7 mouse cellular contexts compared by ENCODE assay signal in genomic region chr2:181581402-181582120, GRCm38 (mm10). TPM values are rescaled to one million over a fixed set of nuclear protein-coding genes. Genes with fewer than 3 reads are reported as not detected.
A peak's percentile ranks its signal among the peaks of the same experiment; 100 is the strongest.
DNase-seq lines count a peak whose midpoint lies in the region; ATAC-seq lines count a peak whose summit lies in the region.

No protein-coding gene starts in this region.

- no peaks in the 10 kb centered on the region for H3K9me3 ChIP-seq in embryonic facial prominence, embryonic 10.5 days
- H3K9me3 ChIP-seq in intestine, embryonic 16.5 days (ENCODE audit: control insufficient read depth, low read length), result no peaks in the 10 kb centered on the region

- peaks cover 30% of the 10 kb centered on the region for H3K4me1 ChIP-seq in embryonic facial prominence, embryonic 10.5 days
- peaks cover 22% of the 10 kb centered on the region for H3K4me1 ChIP-seq in intestine, embryonic 16.5 days (ENCODE audit: control insufficient read depth, insufficient read depth, low read length)

- peak overlapping the region; percentile 90 for H3K9ac ChIP-seq in intestine, embryonic 16.5 days (ENCODE audit: low read depth, low read length)

- peak overlapping the region; percentile 92 for H3K27ac ChIP-seq in embryonic facial prominence, embryonic 10.5 days (replicated peaks)
- H3K27ac ChIP-seq in intestine, embryonic 16.5 days (ENCODE audit: low read length), result peak overlapping the region; percentile 97

- H3K27me3 ChIP-seq in embryonic facial prominence, embryonic 10.5 days (replicated peaks; ENCODE audit: low read depth, poor library complexity, severe bottlenecking), result no peaks in the 10 kb centered on the region
- no peaks in the 10 kb centered on the region for H3K27me3 ChIP-seq in intestine, embryonic 16.5 days (replicated peaks; ENCODE audit: control insufficient read depth, insufficient read depth, low read length)

- under 1% methylated on average over 49 of the region's 49 CpGs for WGBS in embryonic facial prominence, embryonic 10.5 days
- under 1% methylated on average over 49 of the region's 49 CpGs for WGBS in intestine, embryonic 16.5 days

- peak; percentile 94 for DNase-seq in adrenal gland, postnatal 14 days
- DNase-seq in embryonic facial prominence, embryonic 10.5 days (ENCODE audit: low spot score), result peak; percentile 86
- DNase-seq in gastrocnemius, postnatal 4 days (ENCODE audit: low spot score in 2 of 2), result peak; percentile 78 to 88
- DNase-seq in left cerebral cortex, postnatal 25 days (ENCODE audit: low spot score in 2 of 2), result peak; percentile 88 to 90
- peak; percentile 87 for DNase-seq in right cerebral cortex, postnatal 25 days

- peak overlapping the region; percentile 86 for H3K4me2 ChIP-seq in intestine, embryonic 16.5 days (ENCODE audit: low read depth, low read length)

- intact Hi-C loops in left cerebral cortex, postnatal 25 days (cut with DNase I), result loop anchor here (1.0 to 5.0 kb wide), 3 partner anchors 61 to 189 kb away; partner anchors contain the start of gene Dnajc5

- ATAC-seq in intestine, embryonic 16.5 days, result peak; percentile 87
- ATAC-seq in megakaryocyte-erythroid progenitor cell, adult 5-6 weeks (replicated peaks; ENCODE audit: low FRiP score, low TSS enrichment, poor library complexity, severe bottlenecking), result peak; percentile 50

- peak overlapping the region; percentile 84 for H3K4me3 ChIP-seq in embryonic facial prominence, embryonic 10.5 days
- peak overlapping the region; percentile 80 for H3K4me3 ChIP-seq in intestine, embryonic 16.5 days (ENCODE audit: low read length)

- peaks cover 38% of the 10 kb centered on the region for H3K36me3 ChIP-seq in embryonic facial prominence, embryonic 10.5 days (replicated peaks)
- 0 out of 2 replicates have a peak, but pooled peaks cover 8% of the 10 kb centered on the region for H3K36me3 ChIP-seq in intestine, embryonic 16.5 days (ENCODE audit: control insufficient read depth, insufficient read depth, low read length)

RNA-seq across cellular contexts. Expression of gene Uckl1, which starts 3.1 kb away (rescaled TPM):
- 68.8 and 77.5 TPM in 2 replicates for total RNA-seq in adrenal gland, postnatal 14 days (2021)
- polyA plus RNA-seq in embryonic facial prominence, embryonic 10.5 days (2016; fragmentation: Nextera tagmentation; extraction: Ambion mirVana), result 41.1 and 41.3 TPM in 2 replicates
- total RNA-seq in gastrocnemius, postnatal 4 days (2021), result 10 to 100 TPM; 40.2 to 49.9 TPM
- 75.0 and 78.0 TPM in 2 replicates for polyA plus RNA-seq in intestine, embryonic 16.5 days (2015; fragmentation: Nextera tagmentation; extraction: Ambion mirVana)
- 10 to 100 TPM; 44.2 to 50.5 TPM for total RNA-seq in left cerebral cortex, postnatal 25 days (2021)
- 102 and 114 TPM in 2 replicates for total RNA-seq in megakaryocyte-erythroid progenitor cell, adult 5-6 weeks (2014; fragmentation: Nextera tagmentation)
- 42.3 and 65.4 TPM in 2 replicates for total RNA-seq in megakaryocyte-erythroid progenitor cell, adult 5-6 weeks (2017)

RNA-seq across cellular contexts. Expression of gene Prpf6, which starts 10.1 kb away (rescaled TPM):
- 59.4 and 60.0 TPM in 2 replicates for total RNA-seq in adrenal gland, postnatal 14 days (2021)
- polyA plus RNA-seq in embryonic facial prominence, embryonic 10.5 days (2016; fragmentation: Nextera tagmentation; extraction: Ambion mirVana), result 77.2 and 82.6 TPM in 2 replicates
- 10 to 100 TPM; 41.9 to 43.9 TPM for total RNA-seq in gastrocnemius, postnatal 4 days (2021)
- 52.2 and 52.7 TPM in 2 replicates for polyA plus RNA-seq in intestine, embryonic 16.5 days (2015; fragmentation: Nextera tagmentation; extraction: Ambion mirVana)
- total RNA-seq in left cerebral cortex, postnatal 25 days (2021), result 10 to 100 TPM; 51.0 to 51.7 TPM
- total RNA-seq in megakaryocyte-erythroid progenitor cell, adult 5-6 weeks (2014; fragmentation: Nextera tagmentation), result 31.2 and 40.7 TPM in 2 replicates
- 95.2 and 125 TPM in 2 replicates for total RNA-seq in megakaryocyte-erythroid progenitor cell, adult 5-6 weeks (2017)

RNA-seq across cellular contexts. Expression of gene Zfp512b, which starts 11.0 kb away (rescaled TPM):
- total RNA-seq in adrenal gland, postnatal 14 days (2021), result 57.3 and 67.7 TPM in 2 replicates
- 56.0 and 59.1 TPM in 2 replicates for polyA plus RNA-seq in embryonic facial prominence, embryonic 10.5 days (2016; fragmentation: Nextera tagmentation; extraction: Ambion mirVana)
- total RNA-seq in gastrocnemius, postnatal 4 days (2021), result 10 to 100 TPM; 49.8 to 51.4 TPM
- polyA plus RNA-seq in intestine, embryonic 16.5 days (2015; fragmentation: Nextera tagmentation; extraction: Ambion mirVana), result 20.5 and 20.9 TPM in 2 replicates
- total RNA-seq in left cerebral cortex, postnatal 25 days (2021), result 10 to 100 TPM; 76.5 to 89.2 TPM
- 43.1 and 46.6 TPM in 2 replicates for total RNA-seq in megakaryocyte-erythroid progenitor cell, adult 5-6 weeks (2014; fragmentation: Nextera tagmentation)
- total RNA-seq in megakaryocyte-erythroid progenitor cell, adult 5-6 weeks (2017), result 7.1 and 21.9 TPM in 2 replicates

RNA-seq across cellular contexts. Expression of gene Samd10, which starts 17.5 kb away (rescaled TPM):
- total RNA-seq in adrenal gland, postnatal 14 days (2021), result 8.5 and 11.8 TPM in 2 replicates
- 24.9 and 25.5 TPM in 2 replicates for polyA plus RNA-seq in embryonic facial prominence, embryonic 10.5 days (2016; fragmentation: Nextera tagmentation; extraction: Ambion mirVana)
- total RNA-seq in gastrocnemius, postnatal 4 days (2021), result 1 to 10 TPM; 1.7 to 1.9 TPM
- polyA plus RNA-seq in intestine, embryonic 16.5 days (2015; fragmentation: Nextera tagmentation; extraction: Ambion mirVana), result 23.9 TPM in 2 replicates
- total RNA-seq in left cerebral cortex, postnatal 25 days (2021), result 10 to 100 TPM; 19.4 to 20.2 TPM
- 1.6 and 3.5 TPM in 2 replicates for total RNA-seq in megakaryocyte-erythroid progenitor cell, adult 5-6 weeks (2014; fragmentation: Nextera tagmentation)
- 0.80 and 2.5 TPM in 2 replicates for total RNA-seq in megakaryocyte-erythroid progenitor cell, adult 5-6 weeks (2017)

Comparison
In these comparisons a context has a peak if more than half of its experiments do, and no peak if none do; other contexts are left out.
1. Peak in every context shown above with its lines: DNase-seq, ATAC-seq, H3K4me3 ChIP-seq and H3K27ac ChIP-seq.